Mouse (Mus musculus): ENCODE measurements around the gene Csf2ra.
A peak's percentile ranks its signal among the peaks of the same experiment; 100 is the strongest.
"Not testable (repeated sequence)": the region's sequence is repeated elsewhere in the genome, so short reads cannot be mapped to it uniquely, and the experiment has no call there.

Gene Csf2ra

DNA sequence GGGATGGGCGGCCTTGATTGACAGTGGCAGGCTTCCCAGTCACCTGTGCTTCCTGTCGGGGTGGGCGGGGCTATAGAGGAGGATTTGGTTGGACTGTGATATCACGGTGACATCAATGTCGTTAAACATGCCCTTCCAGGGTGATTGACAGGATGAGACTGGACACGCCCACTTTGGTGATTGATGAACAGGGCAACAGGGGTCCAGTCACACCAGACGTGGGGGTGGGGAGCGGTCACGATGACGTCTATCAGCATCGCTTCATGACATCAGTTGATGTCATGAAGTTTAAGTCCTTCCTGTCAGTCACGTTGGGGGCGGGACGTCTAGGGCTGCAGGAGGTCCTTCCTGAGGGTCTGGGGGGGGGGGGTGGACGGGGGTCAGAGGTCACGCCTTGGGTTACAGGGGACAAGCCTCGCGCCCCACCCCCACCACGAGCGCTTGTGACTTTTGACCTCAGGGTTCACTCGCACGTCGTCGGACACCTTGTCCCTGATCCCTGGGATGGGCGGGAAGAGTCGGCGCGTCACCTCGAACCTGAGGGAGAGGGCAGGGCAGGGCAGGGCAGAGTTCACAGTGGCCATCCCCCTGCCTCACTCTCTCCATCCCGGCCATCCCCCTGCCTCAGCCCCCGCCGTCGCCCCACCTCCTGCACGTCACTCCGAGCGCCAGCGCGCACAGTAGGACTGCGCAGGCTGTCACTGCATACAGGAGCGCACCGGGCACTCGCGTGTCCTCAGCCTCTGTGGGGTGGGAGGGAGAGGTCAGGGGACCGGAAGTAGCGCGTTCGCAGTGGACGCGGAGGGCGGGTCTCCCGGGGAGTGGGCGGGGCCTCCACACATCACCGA lies 3.3 kb downstream of the Csf2ra start:
- no peak for DNase-seq (ENCODE audit: low spot score)

DNA sequence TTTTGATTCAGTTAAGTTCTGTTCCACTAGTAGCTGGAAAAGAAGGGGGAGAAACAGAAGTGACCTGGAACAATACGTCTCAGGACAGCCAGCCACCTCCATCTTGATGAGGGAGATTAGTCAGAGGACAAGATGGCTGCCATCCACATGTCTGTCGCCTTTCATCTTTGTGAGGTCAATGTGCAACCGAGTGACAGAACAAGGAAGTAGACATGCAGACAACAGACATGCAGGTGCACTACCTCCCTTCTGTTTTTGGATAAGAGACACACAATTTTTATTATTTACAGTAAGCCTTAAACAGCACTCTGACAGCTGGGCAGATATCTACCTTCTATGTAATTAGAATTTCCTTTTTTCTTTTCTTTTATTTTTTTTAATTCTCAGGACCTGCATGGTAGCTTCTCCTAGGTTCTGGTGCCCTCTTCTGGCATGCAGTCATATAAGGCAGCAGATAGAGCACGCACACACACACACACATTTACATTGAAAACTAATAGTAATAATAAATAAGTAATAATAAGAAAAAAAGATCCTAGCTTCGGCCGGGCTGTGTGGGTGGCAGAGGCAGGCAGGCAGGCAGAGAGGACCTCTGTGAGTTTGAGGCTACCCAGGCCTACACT lies 4.4 kb downstream of the Csf2ra start:
- DNase-seq (ENCODE audit: low spot score) = no peak

DNA sequence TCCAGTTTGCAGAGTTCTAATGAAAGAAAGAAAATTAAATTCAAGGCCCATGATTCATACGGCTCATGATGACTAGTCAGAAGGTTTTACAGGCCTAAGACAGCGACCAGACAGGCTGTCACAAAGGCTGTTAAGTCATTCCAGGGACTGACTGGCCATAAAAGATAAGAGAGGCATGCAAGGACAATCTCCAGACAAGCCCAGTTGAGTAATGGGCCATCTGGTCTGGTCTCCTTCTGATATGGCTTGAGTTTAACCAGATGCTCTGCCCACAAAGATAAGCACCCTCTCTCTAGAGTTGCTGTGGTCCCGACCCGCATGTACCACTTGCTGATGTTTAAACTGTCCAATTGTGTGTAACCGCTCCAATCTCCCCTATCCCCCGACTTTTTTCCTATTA lies 20.7 kb downstream of the Csf2ra start:
- DNase-seq (ENCODE audit: low spot score) = peak; percentile 63

DNA sequence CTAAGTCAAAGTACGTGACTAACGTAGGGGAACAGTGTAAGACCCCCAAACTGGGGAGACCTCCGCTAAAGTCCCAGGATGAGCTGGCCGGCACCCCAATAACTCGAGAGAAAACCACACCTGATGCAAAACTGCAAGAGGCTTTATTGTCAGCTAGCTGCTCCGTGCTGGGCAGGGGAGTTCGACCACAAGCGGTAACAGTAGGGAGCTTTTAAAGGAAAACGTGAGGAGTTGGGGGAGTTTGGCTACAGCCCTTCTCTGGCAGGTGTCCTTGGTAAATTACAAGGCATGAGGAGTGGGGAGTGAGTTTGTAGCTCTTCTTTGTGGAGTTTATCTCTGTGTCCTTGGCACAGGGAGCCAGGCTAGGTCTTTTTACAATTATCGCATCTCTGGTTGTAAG lies 28.4 kb downstream of the Csf2ra start:
- peak; percentile 48 for DNase-seq (ENCODE audit: low spot score)

DNA sequence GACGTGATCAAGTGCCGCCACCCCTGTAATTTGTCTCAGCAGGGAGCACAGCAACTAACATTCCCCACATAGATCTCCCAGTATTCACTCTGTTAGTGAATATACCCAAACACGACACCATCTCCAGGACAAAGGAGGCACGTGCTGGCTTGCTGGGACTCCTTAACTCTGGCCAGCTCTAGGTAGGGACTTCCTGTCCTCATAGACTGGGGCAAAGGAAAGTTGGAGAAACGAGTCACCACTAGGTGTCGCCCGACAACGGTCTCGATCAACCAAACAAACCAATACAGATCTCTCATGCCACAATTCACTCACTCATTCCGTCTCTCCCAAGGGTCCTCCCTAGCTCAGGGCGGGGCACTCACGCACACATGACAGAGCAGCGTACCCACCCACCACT lies 28.9 kb downstream of the Csf2ra start:
- peak; percentile 93 for DNase-seq (ENCODE audit: low spot score)

DNA sequence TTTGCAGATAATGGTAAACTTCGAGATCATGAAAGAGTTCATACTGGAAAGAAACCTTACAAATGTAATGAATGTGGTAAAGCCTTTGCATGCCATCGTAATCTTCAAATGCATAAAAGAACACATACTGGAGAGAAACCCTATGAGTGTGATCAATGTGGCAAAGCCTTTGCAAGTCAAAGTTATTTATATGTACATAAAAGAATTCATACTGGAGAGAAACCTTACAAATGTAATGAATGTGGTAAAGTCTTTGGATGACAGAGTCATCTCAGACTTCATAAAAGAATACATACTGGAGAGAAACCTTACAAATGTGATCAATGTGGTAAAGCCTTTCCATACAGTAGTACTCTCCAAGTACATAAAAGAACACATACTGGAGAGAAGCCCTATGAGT lies 44.6 kb downstream of the Csf2ra start, which contains the start of gene Gm6020:
TSS of gene Gm6020 (plus strand) at position 301 of the 400 bp plus-strand sequence.
- DNase-seq (ENCODE audit: low spot score) = not testable (repeated sequence)

DNA sequence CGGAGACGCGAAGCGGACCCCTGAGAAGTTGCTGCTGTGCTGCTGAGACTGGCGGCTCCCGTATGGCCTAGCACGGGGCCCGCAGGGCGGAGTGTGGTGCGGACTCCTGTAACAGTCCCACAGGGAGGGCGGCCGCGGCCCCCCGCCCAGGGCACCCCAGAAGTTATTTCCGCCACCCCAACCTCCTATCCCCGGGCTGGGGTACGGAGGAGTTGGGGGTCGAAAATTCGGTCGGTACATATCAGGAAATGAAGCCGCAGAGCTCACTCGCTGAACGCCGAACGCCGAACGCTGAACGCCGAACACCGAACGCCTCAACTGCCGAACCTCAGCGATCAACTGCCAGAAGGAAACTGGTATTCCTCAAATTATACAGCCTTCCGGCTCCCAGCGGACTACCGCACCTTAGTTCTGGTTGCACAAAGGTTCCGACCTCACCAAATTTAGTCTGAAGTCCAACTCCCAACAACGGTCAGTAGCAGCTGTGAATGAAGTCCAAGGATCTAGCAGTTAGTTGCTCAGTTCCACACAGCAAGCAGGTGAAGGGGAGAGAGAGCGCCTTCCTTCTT lies 52.4 kb downstream of the Csf2ra start, which contains the start of gene Gm7102:
TSS of gene Gm7102 (minus strand) at position 554 of the 569 bp plus-strand sequence.
- DNase-seq (ENCODE audit: low spot score) = no peak
